Mouse (Mus musculus) Patski (cell line): ENCODE data around the gene Ftsj1. TPM values are rescaled to one million over a fixed set of nuclear protein-coding genes. Genes with fewer than 3 reads are reported as not detected.

Experiments
- ATAC-seq: fragments of 100-300 bp; one replicate; pipeline ENCODE4 v1.8.0; 2021
- CTCF ChIA-PET: fragments of 350-600 bp; sonication (Branson Sonifier 250); formaldehyde crosslinking; loops from one replicate; lab custom pipeline; 2022; ENCODE audit warnings: inconsistent platforms; lab: Charles Lee
- POLR2A ChIA-PET: fragments of 350-600 bp; sonication (Branson Sonifier 250); formaldehyde crosslinking; loops from one replicate; lab custom pipeline; 2022; ENCODE audit warnings: antibody characterized with exemption, inconsistent platforms; lab: Charles Lee
- DNase-seq: peaks from one replicate; pipeline ENCODE4 v3.0.0-alpha.2; 2011; ENCODE audit warnings: low read depth, low spot score
- H3K27me3 ChIP-seq: fragments of 371-371 bp; one replicate; pipeline ENCODE4 v1.5.1; 2021
- CTCF ChIP-seq: fragments of 100-300 bp; IDR thresholded peaks from one replicate; pipeline ENCODE4 v1.5.1; 2021
- in situ Hi-C: fragments of 300-500 bp; cut with MboI; formaldehyde crosslinking; loops from 3 replicates; pipeline ENCODE4 v1.11.1; 2018; ENCODE audit warnings: low pct_unique_long_range_greater_than_20kb, mixed read lengths
- polyA plus RNA-seq: library from polyadenylated mRNA; unstranded; gene quantifications from one replicate; pipeline ENCODE4 v1.2.3, GENCODE M21; 2021

Ftsj1 gene
- polyA plus RNA-seq: 38.1 TPM

GRCm38 (mm10) chrX:8252334-8253285 is at the start of gene Ftsj1:
TSS of gene Ftsj1 (minus strand) at chrX:8252406.
- no peaks in the 10 kb centered on the region for H3K27me3 ChIP-seq
- in situ Hi-C loops: loop anchor here (5.0 kb wide), 1 partner anchor 60 kb away; the partner anchor contains the start of gene Ebp
- CTCF ChIA-PET: no interaction called here
- ATAC-seq (peak; percentile 91), DNase-seq (peak; percentile 65)
- POLR2A ChIA-PET: interaction anchor here (1.0 kb wide), 1 partner anchor 46 kb away, joined by 3 read pairs; the partner anchor contains the start of gene Porcn
- no peak for TF ChIP-seq CTCF

- in situ Hi-C loops: no loop called here
- no peak for TF ChIP-seq CTCF
- POLR2A ChIA-PET: no interaction called here
- CTCF ChIA-PET: no interaction called here
- H3K27me3 ChIP-seq: peaks cover 19% of the 10 kb centered on the region
- ATAC-seq (no peak), DNase-seq (no peak)
Observed at GRCm38 (mm10) chrX:8288621-8289020, 36.4 kb upstream of the Ftsj1 start.

- DNase-seq (no peak), ATAC-seq (no peak)
- no peak for TF ChIP-seq CTCF
- ChIA-PET CTCF (no interaction called here), POLR2A (no interaction called here)
- H3K27me3 ChIP-seq: peaks cover 37% of the 10 kb centered on the region
- in situ Hi-C loops: no loop called here
Observed at GRCm38 (mm10) chrX:8274056-8274455, 21.9 kb upstream of the Ftsj1 start.

DNA sequence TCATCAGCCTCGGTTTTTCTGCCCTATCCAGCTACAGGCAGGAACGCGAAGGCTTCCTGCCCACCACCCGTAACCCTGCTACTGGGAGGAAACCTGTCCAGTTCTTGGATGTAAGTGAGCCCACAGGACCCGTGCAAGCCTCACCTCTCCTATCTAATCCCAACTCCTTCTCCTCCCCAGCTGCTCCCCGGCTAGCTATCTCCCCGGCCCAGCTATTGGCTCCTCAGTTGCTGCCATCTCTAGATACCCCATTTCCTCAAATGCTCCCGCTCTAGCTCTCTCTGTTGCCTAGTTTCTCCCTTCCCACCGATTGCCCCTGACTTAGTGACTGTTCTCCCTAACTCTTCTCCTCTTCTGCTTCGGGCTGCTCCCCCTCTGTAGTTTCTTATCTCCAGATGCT is 19.8 kb upstream of the Ftsj1 start:
- ChIA-PET CTCF (no interaction called here), POLR2A (no interaction called here)
- ATAC-seq: no peak
- TF ChIP-seq CTCF: no peak
- H3K27me3 ChIP-seq: peaks cover 28% of the 10 kb centered on the region
- in situ Hi-C loops: no loop called here
- no peak for DNase-seq

DNA sequence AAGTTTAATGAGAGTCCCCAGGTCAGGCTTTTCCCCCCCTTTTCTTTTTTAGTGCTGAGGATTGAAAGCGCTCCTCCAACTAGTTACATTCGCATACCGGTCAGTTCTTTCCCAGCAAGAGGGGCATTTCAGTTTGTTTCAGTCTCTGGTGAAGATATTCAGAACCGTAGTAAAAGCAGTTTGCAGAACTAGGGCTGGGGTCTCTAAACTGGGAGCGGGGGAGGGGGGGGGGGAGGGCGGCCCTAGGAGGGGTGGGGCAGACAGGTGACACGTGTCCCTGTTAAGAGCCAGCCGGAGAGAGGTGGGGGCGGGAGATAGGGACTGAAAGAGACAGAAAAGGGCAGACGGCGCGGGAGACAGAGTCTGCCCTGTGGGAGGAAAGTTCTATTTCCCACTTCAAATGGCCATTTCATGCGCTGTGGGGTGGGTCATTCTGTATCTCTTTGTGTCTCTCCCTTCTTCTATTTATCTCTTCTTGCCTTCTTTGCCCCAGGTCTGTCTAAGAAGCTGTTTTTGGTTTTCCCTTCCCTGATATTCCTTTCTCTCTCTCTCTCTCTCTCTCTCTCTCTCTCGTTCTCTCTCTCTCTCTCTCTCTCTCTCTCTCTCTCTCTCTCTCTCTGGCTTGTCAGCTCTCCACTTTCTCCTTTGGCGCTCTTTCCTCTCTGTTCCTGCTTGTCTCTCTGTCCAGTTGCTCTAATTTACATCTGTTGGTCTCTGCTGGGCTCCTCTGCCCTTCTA is 19.0 kb upstream of the Ftsj1 start, which contains the start of gene Slc38a5:
TSS of gene Slc38a5 (plus strand) at position 51 of the 738 bp plus-strand sequence.
- POLR2A ChIA-PET: no interaction called here
- in situ Hi-C loops: no loop called here
- peaks cover 32% of the 10 kb centered on the region for H3K27me3 ChIP-seq
- DNase-seq (no peak), ATAC-seq (no peak)
- no peak for TF ChIP-seq CTCF
- CTCF ChIA-PET: no interaction called here

DNA sequence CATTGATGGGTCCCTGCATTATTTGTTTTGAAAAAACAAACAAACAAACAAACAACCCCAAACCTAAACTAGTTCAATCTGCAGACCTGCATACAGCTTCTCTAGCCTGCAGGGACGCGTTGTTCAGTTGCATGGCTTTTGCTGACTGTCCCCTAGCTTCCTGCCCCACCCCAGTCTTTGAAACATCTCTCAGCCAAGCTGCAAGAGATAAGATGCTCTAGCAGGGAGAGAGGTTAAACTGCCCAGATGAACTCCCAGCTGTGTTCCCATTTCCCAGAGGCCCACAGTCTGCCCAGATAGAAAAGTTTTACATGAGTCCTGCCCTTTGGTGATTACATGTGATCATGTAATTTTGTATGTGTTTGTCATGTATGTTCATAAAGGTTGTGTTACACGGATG is 12.0 kb upstream of the Ftsj1 start:
- TF ChIP-seq CTCF: no peak
- POLR2A ChIA-PET: no interaction called here
- peaks cover 28% of the 10 kb centered on the region for H3K27me3 ChIP-seq

DNA sequence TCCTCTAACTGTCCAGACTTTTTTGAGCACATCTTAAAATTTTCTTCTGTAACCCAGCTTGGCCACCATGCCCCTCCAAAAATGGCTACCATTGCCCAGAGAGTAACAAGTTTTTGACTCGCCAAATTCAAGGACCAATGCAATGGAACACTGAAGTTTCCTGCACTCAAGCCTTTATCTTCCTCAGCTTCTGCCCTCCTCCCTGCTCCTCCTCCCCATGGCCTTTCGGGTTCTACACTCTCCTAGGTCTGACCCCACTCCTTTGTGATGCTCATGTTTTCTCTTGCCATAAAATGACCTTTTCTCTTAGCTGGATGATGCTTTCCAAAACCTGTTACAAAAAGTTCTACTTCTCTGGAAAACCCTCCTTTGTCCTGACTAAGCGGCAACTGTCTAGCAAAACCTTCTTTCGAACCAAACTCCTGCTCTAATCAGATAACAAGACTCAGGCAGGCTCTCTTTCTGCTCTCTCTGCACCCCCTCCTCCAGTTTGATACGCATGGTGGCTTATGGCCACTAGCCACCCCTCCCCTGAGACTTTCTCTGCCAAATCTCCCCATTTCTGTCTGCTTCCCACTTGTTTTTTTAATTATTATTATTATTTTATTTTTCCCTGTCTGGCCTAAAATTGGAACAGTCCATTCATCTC is 11.1 kb upstream of the Ftsj1 start:
- ATAC-seq (no peak), DNase-seq (no peak)
- ChIA-PET POLR2A (no interaction called here), CTCF (no interaction called here)
- in situ Hi-C loops: no loop called here
- H3K27me3 ChIP-seq: peaks cover 27% of the 10 kb centered on the region
- TF ChIP-seq CTCF: no peak

More for the DNA sequence above, 12.0 kb upstream of the Ftsj1 start:
- ATAC-seq (no peak), DNase-seq (no peak)
- in situ Hi-C loops: no loop called here
- CTCF ChIA-PET: no interaction called here

DNA sequence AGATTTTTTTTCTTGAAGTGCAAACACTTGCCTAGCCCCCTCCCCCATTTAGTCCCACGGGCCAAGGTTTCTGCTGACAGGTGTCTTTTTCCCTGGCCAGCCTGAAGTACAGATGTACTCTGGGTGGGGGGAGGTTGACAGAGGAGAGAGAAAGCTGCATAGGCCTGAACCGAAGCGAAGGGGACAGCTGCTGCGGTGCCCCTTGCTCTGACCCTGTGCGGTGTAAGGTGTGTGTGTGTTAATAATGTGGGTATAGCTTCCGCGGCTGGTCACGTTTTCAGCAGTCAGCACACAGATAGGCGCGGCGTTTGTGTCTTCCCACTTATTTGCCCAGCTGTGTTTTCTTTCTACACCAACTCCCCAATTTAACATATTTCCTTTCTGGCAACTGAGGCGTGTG is 7.3 kb upstream of the Ftsj1 start:
- no peak for TF ChIP-seq CTCF
- peaks cover 5% of the 10 kb centered on the region for H3K27me3 ChIP-seq
- no peak for ATAC-seq
- in situ Hi-C loops: no loop called here
- DNase-seq: no peak
- CTCF ChIA-PET: no interaction called here
- POLR2A ChIA-PET: no interaction called here

DNA sequence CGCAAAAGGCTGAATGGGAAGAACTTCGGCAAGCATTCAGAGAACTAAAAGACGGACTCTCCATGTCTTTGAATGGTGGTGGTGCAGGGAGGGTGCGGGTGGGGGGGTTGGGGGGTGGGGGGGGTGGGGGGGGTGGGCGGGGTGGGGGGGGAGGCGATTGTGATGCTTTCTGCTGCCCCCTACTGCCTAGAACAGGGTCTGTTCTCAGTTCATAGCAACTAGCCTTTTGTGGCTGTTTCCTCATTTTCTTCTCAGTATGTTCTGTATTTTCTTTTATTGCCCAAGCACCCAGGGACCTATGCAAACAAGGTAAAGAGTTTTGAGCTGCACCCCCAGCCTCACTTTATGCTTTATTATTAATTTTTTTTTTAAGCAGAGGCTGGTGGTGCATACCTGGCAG is 3.6 kb upstream of the Ftsj1 start:
- CTCF ChIA-PET: interaction anchor here (0.8 kb wide), 1 partner anchor 10 kb away, joined by 3 read pairs; no protein-coding TSS in a partner anchor
- ATAC-seq (no peak), DNase-seq (no peak)
- no peak for TF ChIP-seq CTCF
- POLR2A ChIA-PET: interaction anchor here (0.5 kb wide), 1 partner anchor 111 kb away, joined by 3 read pairs; no protein-coding TSS in a partner anchor
- in situ Hi-C loops: no loop called here
- no peaks in the 10 kb centered on the region for H3K27me3 ChIP-seq

DNA sequence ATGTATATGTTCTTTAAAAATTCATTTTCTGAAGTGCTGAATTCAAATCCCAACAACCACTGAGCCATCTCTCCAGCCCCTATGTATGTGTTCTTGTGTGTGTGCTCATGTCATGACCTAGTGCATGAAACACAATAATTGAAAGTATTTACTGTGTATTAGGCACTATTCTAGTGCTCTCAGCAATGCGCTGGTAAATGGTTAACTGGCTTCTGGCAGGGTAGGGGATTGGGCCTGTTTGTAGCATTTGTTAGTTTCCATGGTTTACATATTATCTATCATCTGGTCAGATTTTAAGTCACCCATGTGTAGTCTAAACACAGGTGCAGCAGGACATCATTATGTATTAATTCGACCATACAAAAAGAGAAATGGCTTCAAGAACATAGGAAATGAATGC is 1.5 kb upstream of the Ftsj1 start:
- in situ Hi-C loops: loop anchor here (5.0 kb wide), 1 partner anchor 61 kb away; the partner anchor contains the start of gene Ebp
- ATAC-seq (no peak), DNase-seq (no peak)
- TF ChIP-seq CTCF: no peak
- ChIA-PET CTCF (interaction anchor here (0.8 to 1.0 kb wide), 4 partner anchors 9 to 74 kb away, joined by 4 read pairs; no protein-coding TSS in a partner anchor), POLR2A (interaction anchor here (1.0 kb wide), 1 partner anchor 48 kb away, joined by 3 read pairs; the partner anchor contains the start of gene Porcn)
- H3K27me3 ChIP-seq: no peaks in the 10 kb centered on the region
